Mouse (Mus musculus): Measurements from ENCODE around the gene Mertk. TPM values are rescaled to one million over a fixed set of nuclear protein-coding genes. Genes with fewer than 3 reads are reported as not detected.

The Mertk gene
- total RNA-seq (2023) = 0.47 TPM

DNA sequence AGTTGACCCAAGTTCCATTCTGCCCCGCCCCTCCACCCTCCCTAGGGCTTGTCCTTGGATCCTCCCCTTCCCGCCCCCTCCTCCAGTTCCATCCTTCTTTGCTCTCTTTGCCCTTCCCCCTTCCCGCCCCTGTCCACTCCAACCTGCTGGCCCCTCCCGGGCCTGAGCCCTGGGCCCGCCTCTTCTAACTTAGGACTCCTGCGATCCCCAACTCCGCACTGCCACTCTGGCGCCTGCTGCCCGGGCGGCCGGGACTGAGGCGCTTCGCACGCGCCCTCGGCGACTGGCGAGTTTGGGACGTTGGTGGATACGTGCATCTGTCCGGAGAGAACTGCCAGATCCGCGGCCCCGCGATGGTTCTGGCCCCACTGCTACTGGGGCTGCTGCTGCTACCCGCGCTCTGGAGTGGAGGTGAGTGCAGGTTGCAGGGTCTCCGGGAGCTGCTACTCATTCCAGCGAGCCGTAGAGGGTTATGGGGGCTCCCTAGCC lies at the start of gene Mertk:
TSS of gene Mertk (plus strand) at position 264 of the 489 bp plus-strand sequence.

DNA sequence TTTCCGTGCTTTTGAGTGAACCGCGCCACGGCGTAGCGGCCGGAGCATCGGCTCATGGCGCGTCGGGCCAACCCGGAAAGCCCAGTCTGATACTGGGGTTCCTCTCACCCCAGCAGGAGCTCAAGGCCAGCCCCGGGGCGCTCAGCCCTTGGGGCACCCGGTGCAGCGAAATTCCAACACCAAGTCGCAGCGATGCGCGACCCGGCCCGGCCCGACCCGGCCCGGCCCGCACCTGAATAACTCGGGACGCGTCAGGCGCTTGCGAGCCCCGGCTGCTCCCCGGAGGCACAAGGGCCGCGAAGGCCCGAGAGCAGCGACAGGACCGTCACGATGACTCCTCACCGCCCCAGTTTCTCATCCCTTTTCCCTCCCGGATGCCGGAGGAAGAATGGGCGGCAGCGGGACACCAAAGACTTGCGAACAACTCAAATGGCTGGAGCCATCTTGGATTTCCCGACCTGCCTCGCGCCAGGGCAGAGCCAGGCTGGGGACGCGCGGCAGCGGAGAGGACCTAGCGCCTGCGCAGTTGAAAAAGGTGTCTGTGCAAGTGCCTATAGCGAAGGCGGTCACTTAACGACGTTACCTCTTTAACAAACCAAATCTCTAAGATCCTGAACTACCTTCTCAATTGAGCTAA lies 11.7 kb upstream of the Mertk start, which contains the start of gene Anapc1:
TSS of gene Anapc1 (minus strand) at position 471 of the 637 bp plus-strand sequence.

DNA sequence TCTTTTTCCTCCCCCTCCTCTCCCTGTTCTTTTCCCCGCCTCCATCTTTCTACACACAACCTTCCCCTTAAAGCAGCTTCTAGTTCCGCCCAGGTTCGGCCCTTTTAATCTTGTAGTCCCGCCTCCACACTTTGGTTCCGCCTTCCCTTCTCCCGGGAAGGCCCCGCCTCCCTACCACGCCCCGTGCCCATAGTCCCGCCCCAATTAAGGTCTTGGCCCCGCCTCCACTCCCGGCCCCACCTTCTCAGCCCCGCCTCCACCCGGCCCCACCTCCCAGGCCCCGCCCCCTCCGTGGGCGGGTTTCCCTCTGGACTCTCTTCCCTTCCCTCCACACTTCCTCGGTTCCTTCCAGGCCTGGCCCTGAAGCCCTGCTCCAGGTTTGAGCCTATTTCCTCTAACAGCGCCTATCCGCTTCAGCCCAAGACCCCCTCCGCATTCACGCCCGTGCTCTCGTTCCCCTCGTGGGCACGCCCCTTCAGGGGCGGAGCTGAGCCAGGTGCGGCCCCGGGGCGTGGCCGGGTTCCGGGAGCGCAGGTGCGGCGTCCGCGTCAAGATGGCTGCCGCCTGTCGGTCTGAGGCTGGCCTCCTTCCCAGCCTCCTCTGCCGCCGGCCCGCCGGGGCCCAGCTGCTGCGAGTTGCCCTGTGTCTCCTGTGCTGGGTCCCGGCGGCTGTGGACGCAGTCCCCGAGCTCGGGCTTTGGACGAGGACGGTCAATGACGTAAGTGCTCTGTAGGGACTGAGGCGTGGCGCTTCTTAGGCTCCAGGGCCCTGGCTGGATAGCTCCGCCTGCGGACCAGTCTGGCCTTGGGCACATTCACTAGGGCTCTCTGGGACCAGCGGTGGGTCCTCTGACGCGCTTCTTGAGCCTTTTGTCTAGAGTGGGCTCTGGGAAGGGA lies 119.3 kb downstream of the Mertk start, which contains the start of gene Tmem87b:
TSS of gene Tmem87b (plus strand) at position 333 of the 896 bp plus-strand sequence.

Other genes with a start within 250 kb of the Mertk start
- gene Spdye4c, start 107.7 kb upstream of the Mertk start, total RNA-seq (2023) = not detected
- gene Anapc1, start 11.6 kb upstream of the Mertk start, total RNA-seq (2023) = 134 TPM
- gene Tmem87b, start 119.2 kb downstream of the Mertk start, total RNA-seq (2023) = 45.8 TPM
- not detected for gene Fbln7, start 164.0 kb downstream of the Mertk start, total RNA-seq (2023)
- gene Zc3h8, start 245.1 kb downstream of the Mertk start, total RNA-seq (2023) = 9.5 TPM

Data from CD4-positive naive resting alpha-beta T cell, adult 57 days (primary cell).